Mouse (Mus musculus) left cerebral cortex, postnatal 36 days (tissue): Measurements from ENCODE around the gene Btnl1. TPM values are rescaled to one million over a fixed set of nuclear protein-coding genes. Genes with fewer than 3 reads are reported as not detected.

Source experiments
- DNase-seq, 2 experiments: peaks; one replicate each; pipeline ENCODE4 v3.0.0; 2021 to 2022; ENCODE audit warnings: low spot score in 2 of 2, mixed read lengths in 1 of 2
- intact Hi-C: fragments of 180-260 bp; cut with DNase I; formaldehyde crosslinking; loops from one replicate; pipeline ENCODE4 v1.15.1; 2025
- total RNA-seq, 2 experiments: library from RNA; stranded (reverse); gene quantifications; 2 replicates each; pipeline ENCODE4 v1.2.3; 2021

Gene Btnl1
- not detected for total RNA-seq

- intact Hi-C loops: no loop called here
- no peak for DNase-seq
These were observed at the start of gene Btnl1 for GRCm38 (mm10) chr17:34376847-34377246. Gene Btnl1, plus strand, starts transcription at chr17:34377132.

DNA sequence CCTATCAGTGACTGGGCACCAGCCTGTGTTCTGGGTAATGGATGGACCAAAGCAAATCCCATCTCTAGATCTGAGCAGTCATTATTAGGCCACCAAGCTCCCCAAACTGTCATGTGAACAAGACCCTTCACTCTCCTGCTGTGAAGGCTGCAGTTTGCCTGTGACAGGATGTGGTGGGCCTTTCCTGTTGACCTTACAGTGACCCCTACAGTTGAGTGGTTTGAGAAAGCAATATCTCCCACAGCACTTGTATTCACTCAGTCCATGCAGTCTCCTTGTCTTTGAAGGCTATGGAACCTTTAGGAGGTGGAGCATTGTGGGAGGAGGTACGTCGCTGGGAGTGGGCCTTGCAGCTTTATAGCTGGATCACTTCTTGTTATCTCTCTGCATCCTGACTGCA, 47.1 kb upstream of the Btnl1 start:
- DNase-seq: no peak
- intact Hi-C loops: no loop called here

DNA sequence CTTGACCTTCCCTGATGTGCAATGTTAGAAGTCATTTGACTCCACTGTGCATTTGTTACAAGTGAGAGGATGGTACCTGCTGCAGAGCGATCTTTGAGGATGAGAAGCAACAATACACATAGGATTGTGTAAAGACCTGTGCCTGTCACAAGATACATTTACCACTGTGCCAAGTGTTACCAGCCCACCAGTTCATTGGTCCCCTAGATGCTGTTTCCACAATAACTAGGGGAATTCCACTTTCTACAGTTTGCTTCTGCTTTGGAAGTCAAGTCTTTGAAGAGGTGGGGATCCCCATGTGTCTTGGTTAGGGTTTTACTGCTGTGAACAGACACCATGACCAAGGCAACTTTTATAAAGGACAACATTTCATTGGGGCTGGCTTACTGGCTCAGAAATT, 45.7 kb upstream of the Btnl1 start:
- intact Hi-C loops: no loop called here
- no peak for DNase-seq

DNA sequence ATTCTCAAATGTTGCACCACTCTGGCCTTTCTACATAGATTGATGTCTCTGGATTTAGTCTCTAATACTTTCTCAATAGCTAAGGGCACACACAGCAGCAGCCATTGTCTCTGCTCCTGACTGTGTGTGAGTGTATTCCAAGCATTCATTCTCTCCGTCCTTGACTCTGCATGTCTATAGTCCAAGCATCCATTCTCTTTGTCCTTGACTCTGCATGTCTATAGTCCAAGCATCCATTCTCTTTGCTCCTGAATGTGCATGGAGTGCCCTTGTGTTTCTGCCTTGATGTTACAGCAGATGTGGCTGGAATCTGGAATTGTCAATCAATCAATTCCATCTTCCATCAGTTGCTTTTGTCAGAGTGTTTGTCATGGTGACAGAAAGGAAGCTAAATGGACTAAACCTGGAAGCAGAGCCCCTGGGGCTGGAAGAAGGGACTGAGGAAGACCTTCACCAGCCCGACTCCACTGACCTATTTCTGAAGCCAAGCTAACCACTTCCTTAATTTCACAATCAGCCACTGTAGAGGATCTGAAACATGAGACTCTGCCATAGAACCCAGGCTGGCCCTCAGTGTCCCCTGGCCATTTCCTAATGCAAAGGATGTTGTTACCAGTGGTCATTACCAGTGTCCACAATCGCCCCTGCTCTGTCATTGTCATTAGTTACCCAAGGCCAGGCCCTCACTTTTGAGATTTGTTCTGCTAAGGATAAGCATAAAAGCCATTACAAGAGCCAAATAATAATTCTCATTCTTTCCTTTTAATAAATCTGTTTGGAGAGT, 36.1 kb upstream of the Btnl1 start:
- no peak for DNase-seq
- intact Hi-C loops: no loop called here

DNA sequence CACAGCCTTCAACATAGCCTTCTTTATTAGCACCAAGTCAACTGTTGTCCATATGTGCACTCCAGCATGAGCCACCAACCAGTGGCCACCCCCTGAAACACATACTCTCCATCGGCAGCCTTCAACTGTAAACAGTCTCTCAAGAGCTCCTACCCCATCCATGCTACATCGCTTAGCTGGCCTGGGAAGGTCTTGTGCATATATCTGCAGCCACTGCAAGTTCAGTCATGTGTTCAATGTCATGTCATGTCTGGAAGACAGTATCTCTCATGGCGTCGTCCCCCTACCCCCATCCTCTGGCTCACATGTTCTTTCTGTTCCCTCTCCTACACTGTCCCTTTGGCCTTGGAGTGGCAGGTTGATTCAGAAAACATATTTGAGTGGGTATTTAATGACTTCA, 32.0 kb upstream of the Btnl1 start:
- intact Hi-C loops: no loop called here
- DNase-seq: no peak

- intact Hi-C loops: no loop called here
- no peak for DNase-seq
These were observed 31.4 kb upstream of the Btnl1 start for GRCm38 (mm10) chr17:34345486-34345885.

DNA sequence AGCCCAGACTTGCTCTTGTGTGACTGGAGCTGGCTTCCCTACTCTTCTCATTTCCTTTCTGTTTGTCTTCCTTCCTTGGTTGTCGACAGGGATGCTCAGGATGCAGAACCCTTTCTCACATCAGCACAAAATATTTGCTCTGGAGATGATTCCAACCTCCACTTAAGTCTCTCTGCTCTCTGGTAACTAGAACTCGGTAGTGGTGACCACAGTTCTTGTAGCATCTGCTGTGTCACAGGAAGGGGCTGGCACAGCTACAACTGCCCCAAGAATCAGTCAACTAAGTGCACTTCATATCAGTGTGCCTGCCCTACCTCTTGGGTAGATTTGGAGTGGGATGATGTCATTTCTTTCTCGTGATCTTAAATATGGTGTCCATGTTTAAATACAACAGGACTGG, 30.9 kb upstream of the Btnl1 start:
- intact Hi-C loops: no loop called here
- no peak for DNase-seq

GRCm38 (mm10) chr17:34347606-34348308, 29.2 kb upstream of the Btnl1 start:
- intact Hi-C loops: loop anchor here (2.0 kb wide), 1 partner anchor 97 kb away; no protein-coding TSS in a partner anchor
- peak; percentile 10 to 25 for DNase-seq

DNA sequence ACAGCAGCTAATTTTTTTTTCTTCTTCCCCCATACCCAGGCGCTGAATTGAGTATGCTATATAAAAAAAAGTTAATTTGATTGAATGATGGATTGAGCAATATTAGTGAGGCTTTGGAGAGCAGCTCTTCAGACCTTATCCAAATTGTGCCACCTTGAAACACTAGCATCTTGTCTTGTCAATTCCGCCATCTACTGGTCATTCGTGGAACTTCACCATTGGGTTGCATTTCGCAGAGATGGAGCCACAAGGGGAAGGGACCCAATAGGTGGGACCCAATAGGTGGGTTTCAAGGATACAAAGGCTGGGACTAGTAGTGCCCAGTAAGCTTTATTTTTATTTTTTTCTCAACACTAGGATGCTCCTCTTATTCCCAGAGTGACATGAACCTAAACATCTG, 27.5 kb upstream of the Btnl1 start:
- intact Hi-C loops: loop anchor here (2.0 kb wide), 1 partner anchor 99 kb away; no protein-coding TSS in a partner anchor

DNA sequence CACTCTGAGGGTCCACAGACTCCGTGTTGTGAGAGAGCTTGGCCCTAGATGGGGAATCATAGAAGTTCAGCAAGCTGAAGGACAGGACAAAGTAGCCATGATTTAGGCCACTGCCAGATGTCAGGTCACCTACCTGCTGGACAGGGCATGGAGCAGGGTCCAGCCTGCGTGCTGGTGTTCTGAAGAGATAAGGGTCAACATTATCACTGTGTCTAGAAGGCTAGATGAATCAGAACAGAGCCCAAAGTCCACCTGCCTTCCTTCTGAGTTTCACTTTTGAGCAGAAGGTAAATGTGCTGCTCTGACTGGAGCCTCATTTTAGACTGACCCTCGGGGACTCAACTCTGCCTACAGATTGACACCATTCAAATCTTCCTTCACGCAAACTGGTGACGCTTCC, 22.4 kb upstream of the Btnl1 start, which contains the start of gene Btnl2:
Gene Btnl2, plus strand, starts transcription at position 284 of the 400 bp plus-strand sequence.
- DNase-seq: no peak
- intact Hi-C loops: no loop called here

More for the DNA sequence above, 27.5 kb upstream of the Btnl1 start:
- peak; percentile 41 to 62 for DNase-seq

DNA sequence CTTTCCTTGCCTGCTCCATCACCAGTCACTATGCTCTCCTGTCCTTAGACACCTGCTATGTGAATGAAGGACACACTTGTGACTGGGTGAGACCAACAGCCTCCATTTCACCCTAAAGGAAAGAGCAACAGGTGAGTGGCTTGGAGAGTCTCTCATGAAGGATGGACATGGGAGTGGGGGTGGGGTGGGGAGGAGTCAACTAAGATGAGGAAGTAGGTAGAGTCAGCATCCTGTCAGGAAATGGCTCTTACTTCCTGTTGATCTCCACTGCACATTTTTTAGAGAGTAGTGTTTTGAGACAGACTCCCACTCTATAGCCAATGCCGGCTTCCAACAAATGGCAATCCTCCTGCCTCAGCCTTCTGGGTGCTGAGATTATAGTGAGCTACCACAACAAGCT, 22.0 kb upstream of the Btnl1 start:
- intact Hi-C loops: no loop called here
- no peak for DNase-seq

- DNase-seq: no peak
- intact Hi-C loops: no loop called here
These were observed 13.9 kb upstream of the Btnl1 start for GRCm38 (mm10) chr17:34362954-34363546.

- intact Hi-C loops: no loop called here
- no peak for DNase-seq
These were observed 13.1 kb upstream of the Btnl1 start for GRCm38 (mm10) chr17:34363676-34364310.

GRCm38 (mm10) chr17:34365031-34365430, 11.9 kb upstream of the Btnl1 start:
- DNase-seq: no peak
- intact Hi-C loops: no loop called here

DNA sequence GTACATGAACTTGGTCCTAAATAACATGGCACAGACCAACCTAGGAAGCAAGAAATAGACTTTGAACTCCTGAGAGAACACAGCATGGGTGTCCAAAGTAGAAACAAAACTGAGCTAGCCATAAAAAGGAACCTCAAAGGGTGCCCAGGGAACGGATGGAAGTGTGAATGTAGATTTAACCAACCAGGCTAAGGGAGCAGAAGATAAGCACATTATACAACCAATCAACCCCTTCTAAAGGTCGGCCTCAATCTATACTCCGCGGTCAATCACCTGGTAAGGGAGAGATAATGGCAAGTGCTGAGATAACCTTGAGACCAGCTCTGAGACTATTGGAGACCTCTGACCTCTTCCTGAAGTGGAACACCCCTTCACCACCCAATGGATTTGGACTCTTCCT, 6.4 kb upstream of the Btnl1 start:
- DNase-seq: no peak
- intact Hi-C loops: no loop called here

GRCm38 (mm10) chr17:34373055-34373709, 3.8 kb upstream of the Btnl1 start:
- intact Hi-C loops: no loop called here
- no peak for DNase-seq

GRCm38 (mm10) chr17:34377450-34378209, 698 bp downstream of the Btnl1 start:
- intact Hi-C loops: no loop called here

DNA sequence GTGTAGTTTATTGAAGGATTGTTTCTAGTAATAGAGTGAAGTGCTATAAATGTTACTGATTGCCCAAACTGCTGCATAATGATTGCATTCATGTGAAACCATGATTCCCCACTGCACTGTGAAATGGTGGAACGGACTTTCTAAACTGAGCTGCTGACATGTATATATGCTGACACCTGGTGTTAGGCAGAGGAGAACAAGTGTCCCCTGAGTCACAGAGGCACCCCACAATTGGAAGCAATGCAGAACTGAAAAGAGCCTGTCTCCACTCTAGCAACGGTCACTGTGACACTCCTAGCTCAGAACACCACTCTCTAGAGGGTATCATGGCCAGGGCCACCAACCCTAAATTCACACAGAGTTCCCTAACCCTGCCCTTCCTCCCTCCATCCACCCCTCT, 1.8 kb downstream of the Btnl1 start:
- no peak for DNase-seq
- intact Hi-C loops: no loop called here

More at GRCm38 (mm10) chr17:34377450-34378209, 698 bp downstream of the Btnl1 start:
- DNase-seq: no peak

DNA sequence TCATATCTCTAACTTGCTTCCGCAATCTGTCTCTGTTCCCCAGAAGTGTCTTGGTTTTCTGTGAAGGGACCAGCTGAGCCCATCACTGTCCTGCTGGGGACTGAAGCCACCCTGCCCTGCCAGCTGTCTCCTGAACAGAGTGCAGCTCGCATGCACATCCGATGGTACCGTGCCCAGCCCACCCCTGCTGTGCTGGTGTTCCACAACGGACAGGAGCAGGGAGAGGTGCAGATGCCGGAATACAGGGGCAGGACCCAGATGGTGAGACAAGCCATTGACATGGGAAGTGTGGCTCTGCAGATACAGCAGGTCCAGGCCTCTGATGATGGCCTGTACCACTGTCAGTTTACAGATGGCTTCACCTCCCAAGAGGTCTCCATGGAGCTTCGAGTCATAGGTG, 2.5 kb downstream of the Btnl1 start:
- no peak for DNase-seq
- intact Hi-C loops: no loop called here
